Mouse (Mus musculus) CD8-positive naive resting alpha-beta T cell, adult 2 months (primary cell): ENCODE results near the gene Wnt7b.
A peak's percentile ranks its signal among the peaks of the same experiment; 100 is the strongest.

Source experiments
- DNase-seq, 2 experiments: peaks; one replicate each; pipeline ENCODE4 v3.0.0; 2022; ENCODE audit warnings: low read depth in 2 of 2, low spot score in 2 of 2

The Wnt7b gene

GRCm38 (mm10) chr15:85602021-85602420, 19.7 kb upstream of the Wnt7b start:
- no peak for DNase-seq

GRCm38 (mm10) chr15:85601202-85601601, 18.9 kb upstream of the Wnt7b start:
- DNase-seq, result no peak

- DNase-seq, result no peak
These were observed 18.4 kb upstream of the Wnt7b start for GRCm38 (mm10) chr15:85600696-85601094.

GRCm38 (mm10) chr15:85599887-85600695, 17.8 kb upstream of the Wnt7b start:
- no peak for DNase-seq

- peak; percentile 40 to 42 for DNase-seq
These were observed 17.0 kb upstream of the Wnt7b start for GRCm38 (mm10) chr15:85598984-85599886.

- DNase-seq, result no peak
These were observed 16.2 kb upstream of the Wnt7b start for GRCm38 (mm10) chr15:85598443-85598842.

- DNase-seq, result no peak
These were observed 15.1 kb upstream of the Wnt7b start for GRCm38 (mm10) chr15:85597403-85597802.

- no peak for DNase-seq
These were observed 10.4 kb upstream of the Wnt7b start for GRCm38 (mm10) chr15:85592674-85593073.

- no peak for DNase-seq
These were observed 8.6 kb upstream of the Wnt7b start for GRCm38 (mm10) chr15:85590831-85591230.

- DNase-seq, result peak; percentile 30 to 41
These were observed 1.2 kb upstream of the Wnt7b start for GRCm38 (mm10) chr15:85583504-85583903.

- DNase-seq, result no peak
These were observed 751 bp upstream of the Wnt7b start for GRCm38 (mm10) chr15:85583024-85583423.

- DNase-seq, result no peak
These were observed 659 bp downstream of the Wnt7b start for GRCm38 (mm10) chr15:85581563-85582064.

GRCm38 (mm10) chr15:85580934-85581562, 1.2 kb downstream of the Wnt7b start:
- no peak for DNase-seq

- no peak for DNase-seq
These were observed 1.8 kb downstream of the Wnt7b start for GRCm38 (mm10) chr15:85580483-85580882.

- no peak for DNase-seq
These were observed 4.5 kb downstream of the Wnt7b start for GRCm38 (mm10) chr15:85577583-85578460.

GRCm38 (mm10) chr15:85576511-85577440, 5.5 kb downstream of the Wnt7b start:
- no peak for DNase-seq

- no peak for DNase-seq
These were observed 6.2 kb downstream of the Wnt7b start for GRCm38 (mm10) chr15:85576110-85576509.

- no peak for DNase-seq
These were observed 7.7 kb downstream of the Wnt7b start for GRCm38 (mm10) chr15:85574558-85574957.

- DNase-seq, result no peak
These were observed 8.2 kb downstream of the Wnt7b start for GRCm38 (mm10) chr15:85574086-85574485.
